23 mouse cellular contexts compared by ENCODE assay signal in the genomic region with DNA sequence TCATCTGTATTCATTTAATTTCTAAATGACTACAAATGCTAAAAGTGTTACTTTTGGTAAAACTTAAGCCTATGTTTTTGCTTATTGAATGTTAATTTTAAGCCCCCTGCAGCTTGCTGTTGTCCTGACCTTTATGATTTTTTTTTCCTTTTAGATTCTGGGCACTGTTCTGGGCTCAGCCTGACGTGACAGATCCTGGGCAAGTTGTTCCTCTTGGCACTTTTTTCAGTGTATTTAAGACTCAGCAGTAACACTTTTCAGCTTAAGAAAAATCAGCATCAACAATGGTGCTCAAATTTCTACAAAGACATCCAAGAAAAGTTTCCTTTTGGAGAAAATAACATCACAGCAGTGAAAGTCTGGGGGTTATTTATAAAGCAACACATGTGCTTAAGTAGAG.
DNase-seq lines count a peak whose midpoint lies in the region; ATAC-seq lines count a peak whose summit lies in the region.
"Had no signal": no experiment of that assay in that cellular context is flagged by ENCODE, and none has a peak within 500 bp of the region (broad histone marks: within the 10 kb centered on the region; RNA-seq: fewer than 3 reads in every experiment).

No protein-coding gene starts in this region.

- 36% methylated on average over 1 of the region's 1 CpGs for WGBS in forebrain, embryonic 15.5 days
- WGBS in forebrain, embryonic 11.5 days, result 61% methylated on average over 1 of the region's 1 CpGs
- WGBS in midbrain, embryonic 10.5 days, result 67% methylated on average over 1 of the region's 1 CpGs

- no peaks in the 10 kb centered on the region for H3K27me3 ChIP-seq in forebrain, embryonic 15.5 days
- no peaks in the 10 kb centered on the region for H3K27me3 ChIP-seq in forebrain, embryonic 11.5 days (ENCODE audit: control insufficient read depth, insufficient read depth, low read length)
- H3K27me3 ChIP-seq in midbrain, embryonic 10.5 days (ENCODE audit: low read depth, poor library complexity, severe bottlenecking), result no peaks in the 10 kb centered on the region
- H3K27me3 ChIP-seq: heart, embryonic 12.5 days; heart, embryonic 15.5 days had no signal

- H3K4me1 ChIP-seq in forebrain, embryonic 15.5 days, result no peaks in the 10 kb centered on the region
- no peaks in the 10 kb centered on the region for H3K4me1 ChIP-seq in forebrain, embryonic 11.5 days (replicated peaks; ENCODE audit: control insufficient read depth, insufficient read depth, low read length)
- H3K4me1 ChIP-seq in midbrain, embryonic 10.5 days, result peaks cover 2% of the 10 kb centered on the region; the same call in 1 of the 2 replicates
- H3K4me1 ChIP-seq: heart, embryonic 12.5 days; heart, embryonic 15.5 days; hindbrain, embryonic 10.5 days had no signal

- no peak overlapping the region for H3K9ac ChIP-seq in forebrain, embryonic 15.5 days (replicated peaks)
- H3K9ac ChIP-seq in forebrain, embryonic 11.5 days (ENCODE audit: low read length), result no peak overlapping the region
- H3K9ac ChIP-seq: heart, embryonic 12.5 days; heart, embryonic 15.5 days; hindbrain, embryonic 14.5 days had no signal

- H3K9me3 ChIP-seq in forebrain, embryonic 15.5 days, result no peaks in the 10 kb centered on the region
- no peaks in the 10 kb centered on the region for H3K9me3 ChIP-seq in forebrain, embryonic 11.5 days (ENCODE audit: control insufficient read depth, low read length)
- H3K9me3 ChIP-seq in midbrain, embryonic 10.5 days (replicated peaks), result no peaks in the 10 kb centered on the region
- H3K9me3 ChIP-seq: heart, embryonic 12.5 days; heart, embryonic 15.5 days; hindbrain, embryonic 10.5 days had no signal

- H3K27ac ChIP-seq in forebrain, embryonic 15.5 days (replicated peaks), result no peak overlapping the region
- no peak overlapping the region for H3K27ac ChIP-seq in forebrain, embryonic 11.5 days (ENCODE audit: low read depth, low read length)
- H3K27ac ChIP-seq in midbrain, embryonic 10.5 days (replicated peaks), result no peak overlapping the region
- H3K27ac ChIP-seq: heart, embryonic 15.5 days; hindbrain, embryonic 10.5 days; hindbrain, embryonic 14.5 days had no signal

- no peak overlapping the region for H3K4me3 ChIP-seq in forebrain, embryonic 15.5 days
- no peak overlapping the region for H3K4me3 ChIP-seq in forebrain, embryonic 11.5 days (ENCODE audit: low read depth, low read length)
- no peak overlapping the region for H3K4me3 ChIP-seq in midbrain, embryonic 10.5 days
- H3K4me3 ChIP-seq: heart, embryonic 12.5 days; heart, embryonic 15.5 days; hindbrain, embryonic 10.5 days had no signal

- H3K36me3 ChIP-seq in forebrain, embryonic 15.5 days, result no peaks in the 10 kb centered on the region
- H3K36me3 ChIP-seq in forebrain, embryonic 11.5 days (ENCODE audit: control insufficient read depth, insufficient read depth, low read length), result no peaks in the 10 kb centered on the region
- H3K36me3 ChIP-seq in midbrain, embryonic 10.5 days, result no peaks in the 10 kb centered on the region
- H3K36me3 ChIP-seq: heart, embryonic 12.5 days; heart, embryonic 15.5 days; hindbrain, embryonic 10.5 days had no signal

- no peak overlapping the region for H3K4me2 ChIP-seq in forebrain, embryonic 15.5 days (replicated peaks)
- H3K4me2 ChIP-seq in forebrain, embryonic 11.5 days (ENCODE audit: low read depth, low read length, severe bottlenecking), result no peak overlapping the region
- H3K4me2 ChIP-seq: heart, embryonic 12.5 days; heart, embryonic 15.5 days; hindbrain, embryonic 14.5 days had no signal

- no peak for DNase-seq in forebrain, embryonic 11.5 days (ENCODE audit: low spot score)
- DNase-seq in right cerebral cortex, postnatal 10 days (ENCODE audit: low spot score in 2 of 2), result peak; percentile 22 to 23
- no peak for DNase-seq in right cerebral cortex, adult 2 months (ENCODE audit: low spot score in 2 of 2)
- peak; percentile 7 for DNase-seq in fibroblast of lung, adult 2 months (ENCODE audit: low read depth)
- peak; percentile 44 for DNase-seq in telencephalon, adult 2 months (ENCODE audit: low read depth, low spot score)
- no peak for DNase-seq in layer of hippocampus, postnatal 10 days (ENCODE audit: low spot score in 2 of 2)
- no peak for DNase-seq in midbrain, embryonic 10.5 days (ENCODE audit: low spot score)
- DNase-seq: adrenal gland, adult 2 months; adrenal gland, postnatal 14 days; cerebellum, adult 18-20 months; cerebellum, adult 9-10 months; cerebellum, postnatal 14 days; gastrocnemius, postnatal 25 days; heart, adult 18-20 months; heart, postnatal 10 days; heart, postnatal 36 days had no signal

- peak; percentile 75; the same call in 1 of the 2 replicates for ATAC-seq in forebrain, embryonic 15.5 days (replicated peaks)
- no peak for ATAC-seq in forebrain, embryonic 11.5 days (replicated peaks; ENCODE audit: low FRiP score)
- ATAC-seq: CD4-positive, CD25-positive, alpha-beta regulatory T cell, adult 4 months; intestine, postnatal 0 days had no signal

Comparison
In these comparisons a context has a peak if more than half of its experiments do, and no peak if none do; other contexts are left out.
1. DNase-seq: peak in right cerebral cortex, postnatal 10 days (2 of 2), fibroblast of lung, adult 2 months (single experiment) and telencephalon, adult 2 months (single experiment); none in forebrain, embryonic 11.5 days (single experiment), right cerebral cortex, adult 2 months (0 of 2), layer of hippocampus, postnatal 10 days (0 of 2) and midbrain, embryonic 10.5 days (single experiment).